Mouse (Mus musculus) heart, postnatal 0 days (tissue): ENCODE measurements at regions not wholly inside any gene's neighbourhood (a gene's known extent, or its start where the extent isn't known, plus 50 kb on each side); places are given as distances from the start of the nearest gene placed in this dataset.

Experiments used
- CTCF ChIP-seq: IDR thresholded peaks from 2 replicates; pipeline ENCODE4 v1.5.1; 2016; ENCODE audit warnings: antibody characterized with exemption, control low read depth, low read depth
- EP300 ChIP-seq: IDR thresholded peaks from 2 replicates; pipeline ENCODE4 v1.6.1; 2016; ENCODE audit warnings: antibody characterized with exemption, low read depth

DNA sequence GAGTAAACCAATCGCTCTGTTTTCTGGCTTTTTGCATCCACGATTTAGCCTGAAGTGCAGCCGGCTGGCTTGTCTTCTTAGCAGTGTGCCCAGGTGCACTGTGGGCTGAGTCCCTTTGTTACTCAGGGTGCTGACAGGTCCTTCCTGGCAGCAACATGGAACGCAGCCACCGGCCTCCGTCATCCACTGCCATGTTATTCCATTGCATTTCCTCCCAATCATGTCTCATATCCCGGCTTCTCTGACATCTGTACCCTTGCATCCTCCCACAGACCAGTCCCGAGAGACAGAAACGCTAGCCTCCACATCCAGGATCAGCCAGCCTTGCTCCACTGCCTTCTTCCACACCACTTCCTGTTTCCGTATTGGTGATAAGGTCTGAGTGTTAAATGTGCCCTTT is 257.9 kb upstream of the Zfp64 start:
- 0 out of 2 replicates have a peak, but pooled peaks have one; percentile 28 for TF ChIP-seq EP300
- TF ChIP-seq CTCF = no peak
